Mouse (Mus musculus) heart, adult 18-20 months (tissue): ENCODE data around the gene Enox2. TPM values are rescaled to one million over a fixed set of nuclear protein-coding genes. Genes with fewer than 3 reads are reported as not detected.

Experiments used
- DNase-seq, 2 experiments: peaks; one replicate each; pipeline ENCODE4 v3.0.0; 2021 to 2022; ENCODE audit warnings: mixed read lengths in 1 of 2
- total RNA-seq, 2 experiments: library from RNA; stranded (reverse); gene quantifications; 2 replicates each; pipeline ENCODE4 v1.2.3; 2021

Enox2 gene
- total RNA-seq, 2 experiments from 2014 or later = 6.1 to 9.2 TPM

- DNase-seq = no peak
These were observed 282.4 kb downstream of the Enox2 start for GRCm38 (mm10) chrX:49005655-49006054.

DNA sequence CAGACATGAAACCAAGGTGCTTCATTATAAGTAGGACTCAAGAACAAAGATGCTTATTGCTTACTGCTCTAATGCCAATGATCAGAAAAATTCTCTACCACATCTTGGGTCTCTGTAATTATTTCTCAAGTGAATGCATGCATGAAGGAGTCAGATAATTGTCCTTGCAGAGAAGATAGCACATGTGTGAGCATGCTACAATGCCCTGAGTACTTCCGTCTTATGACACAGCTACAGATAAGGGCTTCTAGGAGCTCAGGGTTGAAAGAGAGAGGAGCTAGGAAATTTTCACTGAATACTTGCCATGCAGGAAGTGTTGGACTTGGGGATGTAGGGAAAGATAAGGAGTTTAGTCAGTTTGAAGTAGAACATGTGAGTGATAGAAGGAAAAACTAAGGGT is 285.2 kb downstream of the Enox2 start:
- DNase-seq = no peak

- no peak for DNase-seq
These were observed 302.4 kb downstream of the Enox2 start for GRCm38 (mm10) chrX:48985653-48986052.

GRCm38 (mm10) chrX:48984451-48984850 is 303.6 kb downstream of the Enox2 start:
- DNase-seq = no peak

Other genes with a start within 250 kb of the Enox2 start
- gene Arhgap36, start 175.7 kb upstream of the Enox2 start, total RNA-seq = under 1 TPM in 1 of 2 experiments, not detected in 1; 0.44 TPM